Mouse (Mus musculus) testis, adult 2 months (tissue): ENCODE measurements at regions not wholly inside any gene's neighbourhood (a gene's known extent, or its start where the extent isn't known, plus 50 kb on each side); places are given as distances from the start of the nearest gene placed in this dataset.

Experiments used
- CTCF ChIP-seq: fragments of 200-500 bp; IDR thresholded peaks from 2 replicates; pipeline ENCODE4 v1.5.1; 2012; ENCODE audit warnings: low read depth, mild to moderate bottlenecking, inconsistent platforms, low read length, moderate library complexity; ENCODE audit not compliant: control insufficient read depth, insufficient read depth, insufficient replicate concordance
- POLR2A ChIP-seq: fragments of 200-500 bp; IDR thresholded peaks from 2 replicates; pipeline ENCODE4 v1.6.1; 2012; ENCODE audit warnings: low read depth, mild to moderate bottlenecking, inconsistent platforms, low read length, moderate library complexity; ENCODE audit not compliant: control insufficient read depth

DNA sequence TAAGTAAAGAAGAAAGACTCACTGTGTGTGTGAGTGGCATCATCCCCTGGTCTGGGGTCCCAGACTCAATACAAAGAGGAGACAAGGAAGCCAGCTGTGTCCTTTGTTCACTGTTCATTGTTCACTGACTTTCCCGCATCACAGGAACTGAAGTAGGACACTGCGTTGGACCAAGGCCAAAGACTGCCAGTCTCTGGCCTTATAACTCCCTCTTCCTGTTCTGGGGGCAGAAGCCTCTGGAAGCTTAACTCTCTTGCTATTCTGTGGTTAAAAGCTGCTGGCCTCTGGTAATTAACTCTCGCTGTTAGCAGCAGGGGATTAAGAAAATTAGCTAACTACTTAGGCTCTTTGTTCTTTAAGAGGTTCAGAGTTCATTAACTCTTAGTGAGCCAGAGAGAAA is 104.5 kb downstream of the Sec23ip start:
- TF ChIP-seq CTCF (no peak), POLR2A (no peak)
